Comparison of ENCODE assay signal across 10 mouse cellular contexts in genomic region chr15:84679090-84679489, GRCm38 (mm10). TPM values are rescaled to one million over a fixed set of nuclear protein-coding genes. Genes with fewer than 3 reads are reported as not detected.
A peak's percentile ranks its signal among the peaks of the same experiment; 100 is the strongest.
DNase-seq lines count a peak whose midpoint lies in the region; ATAC-seq and TF ChIP-seq lines count a peak whose summit lies in the region.
"Had no signal": no experiment of that assay in that cellular context is flagged by ENCODE, and none has a peak within 500 bp of the region (broad histone marks: within the 10 kb centered on the region; RNA-seq: fewer than 3 reads in every experiment).

No protein-coding gene starts in this region.

- H3K79me2 ChIP-seq in liver, adult 2 months (ENCODE audit: control insufficient read depth, insufficient read depth, low read length) = peaks cover 12% of the 10 kb centered on the region; the same call in 1 of the 2 replicates

- TF ChIP-seq CTCF in liver, adult 2 months (IDR thresholded peaks at IDR 0.05; ENCODE audit: low read depth, low read length) = peak; percentile 57
- no peak for TF ChIP-seq CTCF in thymus, adult 2 months (IDR thresholded peaks at IDR 0.05; ENCODE audit: borderline replicate concordance, control insufficient read depth, extremely low read depth, insufficient read depth, low read length, poor library complexity)

- H3K9me3 ChIP-seq in liver, embryonic 11.5 days (ENCODE audit: control insufficient read depth, low read length) = no peaks in the 10 kb centered on the region

- DNase-seq in liver, adult 2 months (ENCODE audit: extremely low read depth, low read depth, low spot score) = no peak
- no peak for DNase-seq in liver, embryonic 11.5 days (ENCODE audit: low spot score)
- peak; percentile 43 for DNase-seq in thymus, postnatal 4 days
- DNase-seq in thymus, adult 2 months = no peak
- peak; percentile 72 for DNase-seq in ZHBTc4 (ENCODE audit: low read depth, low spot score)
- no peak for DNase-seq in right cerebral cortex, postnatal 14 days
- DNase-seq: heart, postnatal 10 days had no signal

- no peaks in the 10 kb centered on the region for H3K36me3 ChIP-seq in liver, adult 2 months (ENCODE audit: control insufficient read depth, insufficient read depth, low read length)
- no peaks in the 10 kb centered on the region for H3K36me3 ChIP-seq in liver, embryonic 11.5 days (ENCODE audit: control insufficient read depth, insufficient read depth, low read length)
- no peaks in the 10 kb centered on the region for H3K36me3 ChIP-seq in thymus, adult 2 months (ENCODE audit: control insufficient read depth, insufficient read depth, low read length)

- no peak overlapping the region for H3K27ac ChIP-seq in liver, adult 2 months (replicated peaks; ENCODE audit: insufficient read depth, low read depth, low read length)
- no peak overlapping the region for H3K27ac ChIP-seq in liver, embryonic 11.5 days (ENCODE audit: low read depth, low read length)
- no peak overlapping the region for H3K27ac ChIP-seq in thymus, adult 2 months (ENCODE audit: control insufficient read depth, insufficient read depth, low read length)

- no peak for ATAC-seq in liver, embryonic 11.5 days (replicated peaks; ENCODE audit: low FRiP score)
- ATAC-seq in erythroblast, adult 5-6 weeks (replicated peaks; ENCODE audit: low FRiP score, poor library complexity, severe bottlenecking) = no peak
- ATAC-seq: intestine, embryonic 16.5 days had no signal

- 97% methylated on average over 4 of the region's 4 CpGs for WGBS in liver, adult 2 months
- WGBS in liver, embryonic 11.5 days = 94% methylated on average over 4 of the region's 4 CpGs
- 97% methylated on average over 4 of the region's 4 CpGs for WGBS in thymus, adult 2 months

- H3K27me3 ChIP-seq in liver, adult 2 months (ENCODE audit: control insufficient read depth, insufficient read depth, low read length) = no peaks in the 10 kb centered on the region
- H3K27me3 ChIP-seq in liver, embryonic 11.5 days (replicated peaks; ENCODE audit: control insufficient read depth, insufficient read depth, low read length) = no peaks in the 10 kb centered on the region
- H3K27me3 ChIP-seq in thymus, adult 2 months (ENCODE audit: control insufficient read depth, insufficient read depth, low read length) = no peaks in the 10 kb centered on the region; the same call in 1 of the 2 replicates

- H3K4me1 ChIP-seq in liver, adult 2 months (ENCODE audit: control insufficient read depth, insufficient read depth, low read length) = peaks cover 8% of the 10 kb centered on the region
- H3K4me1 ChIP-seq in liver, embryonic 11.5 days (replicated peaks; ENCODE audit: control insufficient read depth, insufficient read depth, low read length) = peaks cover 29% of the 10 kb centered on the region
- peaks cover 6% of the 10 kb centered on the region; the same call in 1 of the 2 replicates for H3K4me1 ChIP-seq in thymus, adult 2 months (replicated peaks; ENCODE audit: control insufficient read depth, insufficient read depth, low read length)

- TF ChIP-seq POLR2A in liver, adult 2 months (IDR thresholded peaks at IDR 0.05; ENCODE audit: extremely low read depth, insufficient read depth, low read length) = no peak
- no peak for TF ChIP-seq POLR2A in thymus, adult 2 months (IDR thresholded peaks at IDR 0.05; ENCODE audit: control insufficient read depth, extremely low read depth, insufficient read depth, low read length, poor library complexity)

- no peak overlapping the region for H3K9ac ChIP-seq in liver, adult 2 months (ENCODE audit: low read depth, low read length)
- H3K9ac ChIP-seq in liver, embryonic 11.5 days (ENCODE audit: low read depth, low read length) = no peak overlapping the region

- H3K4me3 ChIP-seq in liver, adult 2 months (ENCODE audit: insufficient read depth, low read depth, low read length) = no peak overlapping the region
- H3K4me3 ChIP-seq in liver, embryonic 11.5 days (ENCODE audit: low read depth, low read length) = no peak overlapping the region
- H3K4me3 ChIP-seq in thymus, adult 2 months (ENCODE audit: control insufficient read depth, insufficient read depth, low read length) = no peak overlapping the region

- H3K4me2 ChIP-seq in liver, embryonic 11.5 days = no peak overlapping the region

RNA-seq across cellular contexts. Expression of gene Prr5, which starts 9.7 kb away (rescaled TPM):
- total RNA-seq in liver, adult 2 months (2014; rRNA removed) = 2.2 and 2.6 TPM in 2 replicates
- polyA plus RNA-seq in liver, adult 2 months (2012; rRNA removed) = 9.4 and 10.6 TPM in 2 replicates
- 17.7 and 20.4 TPM in 2 replicates for polyA plus RNA-seq in liver, embryonic 11.5 days (2014; fragmentation: Nextera tagmentation; extraction: Ambion mirVana)
- polyA plus RNA-seq in thymus, adult 2 months (2012; rRNA removed) = 9.0 and 10.3 TPM in 2 replicates
- 0.84 TPM in 1 of 2 replicates, not detected in the other for total RNA-seq in erythroblast, adult 5-6 weeks (2015; ENCODE audit: low replicate concordance)
- total RNA-seq in erythroblast, adult 5-6 weeks (2017; ENCODE audit: low replicate concordance) = 0.09 TPM in 1 of 2 replicates, not detected in the other

RNA-seq across cellular contexts. Expression of gene Arhgap8, which starts 40.8 kb away (rescaled TPM):
- not detected in 2 replicates for total RNA-seq in liver, adult 2 months (2014; rRNA removed)
- 0.20 TPM in 1 of 2 replicates, not detected in the other for polyA plus RNA-seq in liver, adult 2 months (2012; rRNA removed)
- 0.93 and 1.3 TPM in 2 replicates for polyA plus RNA-seq in liver, embryonic 11.5 days (2014; fragmentation: Nextera tagmentation; extraction: Ambion mirVana)
- 11.8 and 16.0 TPM in 2 replicates for polyA plus RNA-seq in thymus, adult 2 months (2012; rRNA removed)
- total RNA-seq in erythroblast, adult 5-6 weeks (2015; ENCODE audit: low replicate concordance) = not detected in 2 replicates
- total RNA-seq in erythroblast, adult 5-6 weeks (2017; ENCODE audit: low replicate concordance) = not detected in 2 replicates
- total RNA-seq: common myeloid progenitor, adult 5-6 weeks had no signal

Comparison
In these comparisons a context has a peak if more than half of its experiments do, and no peak if none do; other contexts are left out.
1. DNase-seq: peak in thymus, postnatal 4 days (single experiment) and ZHBTc4 (single experiment); none in liver, adult 2 months (single experiment), liver, embryonic 11.5 days (single experiment), thymus, adult 2 months (single experiment) and right cerebral cortex, postnatal 14 days (single experiment).